Mouse (Mus musculus) T-helper 2 cell (primary cell): ENCODE results near the gene Pcbp2.

Experiments
- in situ Hi-C: fragments of 300-600 bp; cut with MboI, MseI; formaldehyde crosslinking; loops from one replicate; pipeline ENCODE4 v1.15.1; 2025; ENCODE audit warnings: high pct_unique_total_duplicates

The Pcbp2 gene

DNA sequence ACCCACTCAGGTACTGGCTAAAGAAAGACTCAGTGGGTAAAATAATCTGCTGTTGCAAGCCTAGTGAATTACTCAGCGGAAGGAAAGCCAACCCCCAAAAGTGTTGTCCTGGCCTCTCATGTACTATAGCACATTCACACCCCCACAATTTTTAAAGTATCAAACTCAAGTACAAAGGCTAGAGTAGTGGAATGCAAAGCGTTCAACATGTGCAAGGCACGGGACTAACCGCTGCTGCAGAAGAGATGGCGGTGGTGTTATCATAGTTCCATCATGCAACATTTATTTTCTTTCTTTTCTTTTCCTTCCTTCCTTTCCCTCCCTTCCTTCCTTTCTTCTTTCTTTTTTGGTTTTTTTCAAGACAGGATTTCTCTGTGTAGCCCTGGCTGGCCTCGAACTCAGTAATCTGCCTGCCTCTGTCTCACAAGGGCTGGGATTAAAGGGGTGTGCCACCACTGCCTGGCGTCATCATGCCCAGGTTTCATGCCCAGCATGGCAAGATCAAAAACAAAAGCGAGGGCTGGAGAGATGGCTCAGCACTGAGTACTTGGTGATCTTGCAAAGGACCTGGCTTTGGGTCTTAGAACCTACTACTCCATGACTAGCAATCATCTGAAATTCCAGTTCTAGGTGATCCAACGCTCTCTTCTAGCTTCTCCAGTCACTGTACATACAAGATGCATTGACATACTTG lies 35.6 kb downstream of the Pcbp2 start:
- in situ Hi-C loops, result loop anchor here (10.0 kb wide), 1 partner anchor 421 kb away; no protein-coding TSS in a partner anchor

DNA sequence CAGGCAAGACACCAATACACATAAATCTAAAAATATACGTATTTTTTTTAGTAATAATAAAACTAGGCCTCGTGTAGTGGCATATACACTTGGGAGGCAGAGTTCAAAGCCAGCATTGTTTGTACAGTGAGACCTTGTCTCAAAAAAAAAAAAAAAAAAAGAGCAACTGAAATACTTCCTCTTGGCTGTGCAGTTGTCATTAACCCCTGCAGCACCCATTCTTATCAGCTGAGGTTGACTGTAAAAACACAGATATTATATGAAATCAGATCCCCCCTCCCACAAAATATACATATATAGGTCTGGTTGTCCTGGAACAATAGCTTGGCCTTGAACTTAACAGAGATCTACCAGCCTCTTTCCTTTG lies 36.1 kb downstream of the Pcbp2 start:
- in situ Hi-C loops, result loop anchor here (10.0 kb wide), 1 partner anchor 422 kb away; no protein-coding TSS in a partner anchor

GRCm38 (mm10) chr15:102506864-102507263 lies 36.5 kb downstream of the Pcbp2 start:
- in situ Hi-C loops, result loop anchor here (10.0 kb wide), 1 partner anchor 422 kb away; no protein-coding TSS in a partner anchor

- in situ Hi-C loops, result loop anchor here (10.0 kb wide), 1 partner anchor 423 kb away; no protein-coding TSS in a partner anchor
Observed at GRCm38 (mm10) chr15:102507561-102507960, 37.2 kb downstream of the Pcbp2 start.

DNA sequence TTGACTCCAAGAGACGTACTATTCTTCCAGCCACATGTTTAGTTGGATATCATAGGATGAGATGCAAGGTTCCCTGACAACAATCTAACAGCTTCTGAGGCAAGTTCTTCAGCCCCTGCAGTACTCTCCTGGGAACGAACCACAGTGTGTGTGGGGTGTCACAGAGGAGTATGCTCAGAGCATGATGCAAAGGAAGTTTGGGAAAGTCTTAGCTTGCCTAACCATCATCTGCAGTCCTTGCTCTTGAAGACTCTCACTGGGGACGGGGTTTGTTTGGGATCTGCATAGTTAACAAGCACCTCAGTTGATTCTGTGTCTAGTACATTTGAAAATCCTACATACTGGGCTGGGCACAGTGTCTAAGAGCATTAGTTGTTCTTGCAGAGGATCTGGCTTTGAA lies 38.0 kb downstream of the Pcbp2 start:
- in situ Hi-C loops, result loop anchor here (10.0 kb wide), 1 partner anchor 424 kb away; no protein-coding TSS in a partner anchor

DNA sequence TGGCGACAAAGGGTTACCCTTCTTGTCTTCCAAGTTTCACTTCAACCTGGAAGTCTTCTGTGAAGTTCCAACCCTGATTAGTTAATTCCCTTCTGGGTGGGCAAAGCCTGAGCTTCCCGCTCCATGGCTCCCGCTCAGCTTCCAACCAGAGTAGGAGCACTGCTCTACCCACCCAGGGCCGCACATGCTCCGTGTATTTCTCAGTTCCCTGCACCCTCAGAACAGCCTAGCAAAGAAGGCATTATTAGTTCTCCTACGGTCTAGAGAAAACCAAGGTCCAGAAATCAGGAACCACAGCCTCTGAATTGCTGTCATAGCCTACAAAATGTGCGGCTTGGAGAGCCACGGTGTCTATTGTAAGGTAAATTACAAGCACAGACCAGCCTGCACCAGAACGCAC lies 39.8 kb downstream of the Pcbp2 start:
- in situ Hi-C loops, result loop anchor here (10.0 kb wide), 1 partner anchor 1245 kb away; no protein-coding TSS in a partner anchor

DNA sequence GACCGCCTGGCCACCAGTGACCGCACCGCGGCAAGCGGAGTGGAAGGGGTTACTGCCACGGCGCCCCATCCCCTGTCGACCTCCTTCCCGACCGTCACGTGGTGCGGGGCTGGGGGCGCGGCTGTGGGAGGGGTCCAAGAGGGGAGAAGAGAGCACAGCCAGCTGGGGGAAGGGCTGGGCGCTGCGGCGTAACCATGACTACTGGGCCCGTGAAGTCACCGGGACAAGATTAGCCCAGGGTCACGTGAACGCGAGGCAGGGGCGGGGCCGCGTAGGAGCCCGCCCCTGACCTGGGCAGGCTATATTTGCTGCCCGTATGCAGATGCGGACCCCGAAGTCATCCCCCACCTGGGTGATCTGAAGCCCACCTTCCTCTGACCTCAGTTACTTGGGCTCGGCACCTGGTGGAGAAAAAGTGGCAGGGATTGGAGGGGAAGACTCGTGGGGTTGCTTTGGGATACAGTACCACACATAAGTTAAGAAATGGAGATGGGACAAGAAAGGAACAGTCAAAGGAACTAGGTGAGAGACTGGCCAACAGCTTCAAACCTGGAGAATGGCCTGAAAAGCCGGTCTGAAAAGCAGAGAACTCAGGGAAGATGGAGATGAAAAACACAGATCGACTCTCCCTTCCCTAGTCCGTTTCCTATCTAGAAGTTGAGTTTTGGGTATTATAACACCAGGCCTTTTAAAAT lies 40.4 kb downstream of the Pcbp2 start:
- in situ Hi-C loops, result loop anchor here (10.0 kb wide), 1 partner anchor 1246 kb away; no protein-coding TSS in a partner anchor

DNA sequence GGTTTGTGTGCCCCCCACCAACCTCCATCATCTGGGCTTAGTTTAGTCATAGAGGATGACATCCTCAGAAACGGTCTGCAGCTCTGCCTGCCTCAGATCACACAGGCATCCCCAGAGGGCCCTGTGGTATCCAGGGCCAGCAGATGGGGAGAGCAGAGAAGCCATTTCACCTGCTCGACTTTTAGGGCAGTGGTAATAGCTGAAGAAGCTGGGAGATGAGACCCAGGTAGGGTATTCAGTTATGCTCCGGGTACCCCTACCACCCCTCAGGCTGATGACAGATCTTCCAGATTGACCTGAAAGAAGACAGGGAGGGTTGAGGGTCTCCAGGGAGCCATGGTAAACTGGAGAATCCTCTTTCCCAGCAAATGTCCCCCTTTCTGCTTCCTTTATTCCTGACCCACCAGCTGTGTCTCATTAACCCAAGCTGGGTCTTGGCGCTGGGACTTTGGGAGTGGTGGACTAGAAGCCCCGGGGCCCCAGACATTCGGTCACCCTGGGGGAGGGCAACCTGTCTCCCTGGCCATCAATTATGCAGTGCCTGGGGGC lies 41.0 kb downstream of the Pcbp2 start:
- in situ Hi-C loops, result loop anchor here (10.0 kb wide), 1 partner anchor 1247 kb away; no protein-coding TSS in a partner anchor

- in situ Hi-C loops, result loop anchor here (10.0 kb wide), 1 partner anchor 1247 kb away; no protein-coding TSS in a partner anchor
Observed at GRCm38 (mm10) chr15:102512010-102512409, 41.7 kb downstream of the Pcbp2 start.

DNA sequence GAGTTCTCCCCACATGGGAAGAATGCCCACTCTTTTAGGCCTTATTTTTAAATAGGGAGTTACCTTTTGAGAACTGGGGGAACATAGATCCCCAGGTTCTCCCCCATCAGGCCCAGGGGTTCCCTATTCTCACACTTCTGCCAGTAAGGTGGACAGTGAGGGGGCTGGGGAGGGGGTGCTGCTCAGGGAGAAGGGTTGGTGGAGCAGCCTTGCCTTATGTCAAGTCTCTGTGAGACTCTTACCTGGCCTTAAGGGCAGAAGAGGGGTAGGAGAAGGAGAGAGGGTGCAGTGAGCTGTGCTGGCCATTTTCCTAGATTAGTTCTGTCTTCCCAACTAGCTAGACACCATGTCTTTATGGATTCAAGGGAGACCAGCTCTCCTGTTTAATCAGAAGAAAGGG lies 42.1 kb downstream of the Pcbp2 start:
- in situ Hi-C loops, result loop anchor here (10.0 kb wide), 1 partner anchor 1248 kb away; no protein-coding TSS in a partner anchor

- in situ Hi-C loops, result loop anchor here (10.0 kb wide), 1 partner anchor 1248 kb away; no protein-coding TSS in a partner anchor
Observed at GRCm38 (mm10) chr15:102513004-102513403, 42.7 kb downstream of the Pcbp2 start.

DNA sequence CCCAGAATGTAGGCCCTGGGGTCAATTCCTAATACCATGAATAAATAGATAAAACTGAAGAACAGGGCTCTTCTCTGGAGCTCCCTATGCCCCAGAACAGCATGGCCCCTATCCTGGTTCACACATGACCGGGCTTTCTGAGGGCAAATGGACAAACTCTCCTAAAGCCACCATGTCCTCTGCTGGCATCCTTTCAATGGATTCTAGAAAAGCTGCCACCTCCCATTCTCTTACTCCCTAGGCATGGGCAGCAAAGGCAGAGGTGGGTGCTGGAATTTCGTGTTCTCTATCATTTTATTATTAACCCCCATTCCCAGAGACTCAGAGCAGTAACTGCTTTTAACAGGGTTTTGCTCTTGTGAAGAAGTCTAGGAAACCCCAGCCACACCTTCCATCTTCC lies 44.9 kb downstream of the Pcbp2 start:
- in situ Hi-C loops, result loop anchor here (10.0 kb wide), 1 partner anchor 1250 kb away; no protein-coding TSS in a partner anchor

DNA sequence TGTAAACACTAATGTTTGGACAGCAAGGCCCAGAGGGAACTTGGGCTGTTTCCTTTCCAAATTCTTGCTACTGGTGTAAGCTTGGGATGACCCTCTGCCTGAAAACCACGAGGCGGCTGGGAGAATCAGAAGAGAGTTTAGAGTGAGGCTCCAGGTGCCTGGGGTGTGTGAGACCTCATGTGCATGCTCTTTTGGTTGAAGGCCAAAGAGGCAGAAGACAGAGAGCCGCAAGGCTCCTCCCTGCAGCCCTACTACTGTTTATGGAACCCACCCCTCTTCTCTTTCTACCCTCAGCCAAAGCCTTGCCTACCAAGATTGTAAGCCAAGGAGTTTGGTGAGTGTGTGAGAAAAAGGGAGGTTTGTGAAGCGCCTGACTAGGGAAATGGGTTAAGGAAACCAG lies 45.5 kb downstream of the Pcbp2 start:
- in situ Hi-C loops, result loop anchor here (10.0 kb wide), 1 partner anchor 1251 kb away; no protein-coding TSS in a partner anchor

DNA sequence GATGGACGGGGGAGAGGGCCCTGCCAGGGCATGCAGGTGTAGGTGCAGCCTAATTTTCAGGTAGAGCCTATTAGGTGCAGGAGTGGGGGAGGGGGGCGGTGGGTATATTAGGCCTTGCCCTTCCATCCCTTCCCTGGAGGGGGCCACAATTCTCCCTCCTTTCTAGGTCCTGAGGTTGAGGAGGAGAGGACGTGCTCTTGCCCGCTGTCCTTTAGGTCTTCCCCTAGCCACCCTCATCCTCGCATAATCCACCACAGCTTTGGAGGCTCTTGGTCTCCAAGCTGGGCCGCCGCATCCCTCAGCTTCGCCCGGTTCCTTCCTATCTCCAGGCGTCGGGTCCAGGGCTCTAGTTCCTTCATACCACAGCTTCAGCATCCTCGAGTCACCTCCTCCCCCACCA lies 46.0 kb downstream of the Pcbp2 start:
- in situ Hi-C loops, result loop anchor here (10.0 kb wide), 1 partner anchor 1251 kb away; no protein-coding TSS in a partner anchor

GRCm38 (mm10) chr15:102516728-102517404 lies 46.5 kb downstream of the Pcbp2 start, which contains the start of gene Map3k12:
Map3k12 (minus strand) TSS chr15:102517064.
- in situ Hi-C loops, result loop anchor here (10.0 kb wide), 1 partner anchor 1252 kb away; no protein-coding TSS in a partner anchor

GRCm38 (mm10) chr15:102517631-102517975 lies 47.3 kb downstream of the Pcbp2 start:
- in situ Hi-C loops, result loop anchor here (10.0 kb wide), 1 partner anchor 1253 kb away; no protein-coding TSS in a partner anchor

GRCm38 (mm10) chr15:102517976-102518858 lies 47.9 kb downstream of the Pcbp2 start, which contains the start of gene Tarbp2:
Tarbp2 (plus strand) TSS chr15:102518192.
- in situ Hi-C loops, result loop anchor here (10.0 kb wide), 1 partner anchor 1253 kb away; no protein-coding TSS in a partner anchor

GRCm38 (mm10) chr15:102518859-102519201 lies 48.5 kb downstream of the Pcbp2 start:
- in situ Hi-C loops, result loop anchor here (10.0 kb wide), 1 partner anchor 1254 kb away; no protein-coding TSS in a partner anchor

DNA sequence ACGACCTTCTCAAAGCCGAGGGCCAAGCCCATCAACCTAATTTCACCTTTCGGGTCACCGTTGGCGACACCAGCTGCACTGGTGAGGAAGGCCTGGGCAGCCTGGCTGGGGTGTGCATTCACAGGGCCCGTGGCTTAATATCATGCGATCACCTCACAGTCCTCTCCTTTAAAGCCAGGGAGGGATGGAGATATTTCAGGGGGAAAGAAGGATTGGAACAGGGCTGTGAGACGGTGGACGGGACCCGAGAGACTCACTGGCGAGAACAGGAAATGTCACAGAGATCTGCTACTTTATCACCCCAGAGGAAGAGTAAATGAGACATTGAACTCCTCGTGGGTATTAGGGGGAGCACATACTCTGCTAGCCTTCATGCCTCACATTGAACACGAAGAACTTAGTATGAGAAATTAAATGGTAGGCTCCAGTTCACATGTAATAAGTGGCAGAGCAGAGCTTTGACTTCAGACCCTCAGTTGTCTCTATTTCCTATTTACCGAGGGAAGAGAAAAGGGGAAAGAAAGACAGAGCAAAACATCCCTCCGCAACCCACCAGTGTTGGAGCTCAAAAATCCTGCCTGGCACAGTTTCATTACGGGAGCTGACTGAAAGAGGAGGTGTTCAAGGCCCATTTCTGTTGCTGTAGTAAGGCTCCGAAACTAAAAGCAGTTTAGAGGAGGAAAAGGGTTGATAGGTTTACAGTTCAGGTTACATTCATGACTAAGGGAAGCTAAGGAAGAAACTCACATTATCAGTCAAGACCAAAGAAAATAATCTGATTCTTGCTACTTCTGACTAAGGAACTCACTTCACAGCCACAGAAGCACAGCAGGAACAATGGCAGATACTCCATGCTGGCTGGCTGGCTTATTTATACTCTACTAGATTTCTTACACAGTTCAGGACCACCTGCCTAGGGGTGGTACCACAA lies 49.1 kb downstream of the Pcbp2 start:
- in situ Hi-C loops, result loop anchor here (10.0 kb wide), 1 partner anchor 1255 kb away; no protein-coding TSS in a partner anchor
